Mouse (Mus musculus): ENCODE measurements around the gene Ikzf3.

- no peak for TF ChIP-seq CTCF (IDR thresholded peaks at IDR 0.05)
- TF ChIP-seq EP300 (IDR thresholded peaks at IDR 0.05): no peak
Measured at GRCm38 (mm10) chr11:98520468-98520867, 25.4 kb downstream of the Ikzf3 start.

Data from lung, postnatal 0 days (tissue).